In the genomic region with DNA sequence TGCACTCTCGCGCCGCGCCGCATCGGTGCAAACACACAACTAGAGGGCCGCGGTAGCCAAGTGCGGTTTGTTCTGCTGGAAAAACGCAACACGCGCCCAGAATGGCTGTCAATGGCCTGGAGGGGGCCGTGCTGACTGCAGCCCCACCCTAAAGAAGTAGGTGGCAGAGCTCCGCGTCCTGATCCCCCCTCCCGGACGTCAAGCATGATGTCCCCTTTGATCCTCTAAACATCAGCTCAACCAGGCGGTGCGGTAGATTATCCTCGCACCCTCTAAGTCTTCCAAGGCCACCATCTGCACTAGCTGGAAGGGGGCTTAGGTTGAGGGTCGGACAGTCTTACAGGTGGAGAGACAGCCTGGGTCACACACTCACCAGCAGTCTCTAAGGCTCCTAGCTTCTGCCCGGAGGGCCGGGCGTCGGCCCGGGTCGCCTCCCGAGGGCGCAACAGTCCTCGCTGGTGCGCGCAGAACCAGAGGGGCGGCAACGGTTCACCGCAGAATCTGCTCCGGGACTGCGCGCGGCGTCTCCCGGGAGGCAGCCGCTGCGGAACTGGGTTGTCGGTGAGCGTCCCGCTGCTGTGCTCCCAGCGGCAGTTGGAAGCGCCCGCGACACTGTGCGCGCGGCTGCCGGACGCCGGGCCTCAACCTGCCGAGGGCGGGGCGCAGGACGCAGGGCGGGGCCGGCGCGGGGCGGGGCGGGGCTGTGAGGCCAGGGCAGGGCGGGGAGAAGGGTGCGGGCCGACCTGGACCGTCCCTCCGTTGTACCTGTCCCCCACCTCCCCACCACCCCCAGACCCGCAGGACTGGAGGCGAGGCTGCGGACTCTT, we compare ENCODE assay signal across 8 mouse cellular contexts. TPM values are rescaled to one million over a fixed set of nuclear protein-coding genes. Genes with fewer than 3 reads are reported as not detected.
A peak's percentile ranks its signal among the peaks of the same experiment; 100 is the strongest.
DNase-seq lines count a peak whose midpoint lies in the region.

Gene Cdc42ep3 (minus strand): TSS at position 648 of the 827 bp plus-strand sequence.

- DNase-seq in adrenal gland, adult (ENCODE audit: inconsistent age in 2 of 2, low spot score in 1 of 2): peak; percentile 84 to 95
- peak; percentile 72 for DNase-seq in embryo, embryonic 10 days (ENCODE audit: low spot score)
- peak; percentile 79 for DNase-seq in gastrocnemius, postnatal 14 days
- peak; percentile 86 for DNase-seq in induced T-regulatory cell, adult 2 months (ENCODE audit: low read depth)
- DNase-seq in left cerebral cortex, postnatal 36 days (ENCODE audit: low spot score in 2 of 2): peak; percentile 72 to 86
- peak; percentile 60 for DNase-seq in mesoderm, embryonic 11.5 days (ENCODE audit: low read depth, low spot score)
- peak; percentile 82 for DNase-seq in right cerebral cortex, postnatal 25 days
- peak; percentile 78 for DNase-seq in urinary bladder, postnatal 25 days (ENCODE audit: low spot score)

- intact Hi-C loops in gastrocnemius, postnatal 14 days (cut with DNase I; ENCODE audit: low total_unique reads): no loop called here
- intact Hi-C loops in left cerebral cortex, postnatal 36 days (cut with DNase I): loop anchor here (5.0 to 10.0 kb wide), 4 partner anchors 122 to 240 kb away; no protein-coding TSS in a partner anchor

RNA-seq across cellular contexts. Expression of gene Cdc42ep3, which starts in this region (rescaled TPM):
- 10 to 100 TPM; 24.0 to 27.3 TPM for total RNA-seq in gastrocnemius, postnatal 14 days (2021)
- 10 to 100 TPM; 17.3 to 19.5 TPM for total RNA-seq in left cerebral cortex, postnatal 36 days (2021)

Comparison
In these comparisons a context has a peak if more than half of its experiments do, and no peak if none do; other contexts are left out.
1. Peak in every context shown above with its lines: DNase-seq.